Mouse (Mus musculus): ENCODE measurements around the gene Gm9958.

- TF ChIP-seq ZC3H11A (IDR thresholded peaks at IDR 0.05; ENCODE audit: borderline replicate concordance, low read depth, low read length) (no peak), MAFK (IDR thresholded peaks at IDR 0.05; ENCODE audit: insufficient read depth, low read depth, low read length) (no peak)
These were observed 27.7 kb upstream of the Gm9958 start for GRCm38 (mm10) chr5:90339129-90339952.

All from ES-E14 (cell line).